Mouse (Mus musculus) ES-CJ7 (cell line): ENCODE results near the gene 5330417C22Rik.

Source experiments
- DNase-seq: peaks from one replicate; pipeline ENCODE4 v3.0.0; 2011; ENCODE audit warnings: low read depth, low spot score

5330417C22Rik gene

GRCm38 (mm10) chr3:108413634-108414360 is 122.5 kb downstream of the 5330417C22Rik start:
- DNase-seq, result no peak

- no peak for DNase-seq
These were observed 124.6 kb downstream of the 5330417C22Rik start for GRCm38 (mm10) chr3:108411754-108412121.

- no peak for DNase-seq
These were observed 125.1 kb downstream of the 5330417C22Rik start for GRCm38 (mm10) chr3:108411026-108411753.

GRCm38 (mm10) chr3:108410359-108410714 is 126.0 kb downstream of the 5330417C22Rik start:
- no peak for DNase-seq

GRCm38 (mm10) chr3:108409656-108410358 is 126.5 kb downstream of the 5330417C22Rik start:
- no peak for DNase-seq

- no peak for DNase-seq
These were observed 127.8 kb downstream of the 5330417C22Rik start for GRCm38 (mm10) chr3:108408517-108409008.

- DNase-seq, result no peak
These were observed 129.9 kb downstream of the 5330417C22Rik start for GRCm38 (mm10) chr3:108406306-108406885.
